Mouse (Mus musculus): ENCODE measurements at regions not wholly inside any gene's neighbourhood (a gene's known extent, or its start where the extent isn't known, plus 50 kb on each side); places are given as distances from the start of the nearest gene placed in this dataset.
"Not testable (repeated sequence)": the region's sequence is repeated elsewhere in the genome, so short reads cannot be mapped to it uniquely, and the experiment has no call there.

- 72% methylated on average over 1 of the region's 1 CpGs for WGBS
- Histone ChIP-seq H3K9me3 (ENCODE audit: control insufficient read depth, low read length) (no peaks in the 10 kb centered on the region), H3K27me3 (ENCODE audit: control insufficient read depth, insufficient read depth, low read length) (no peaks in the 10 kb centered on the region), H3K4me2 (replicated peaks; ENCODE audit: low read depth, low read length) (no peak overlapping the region), H3K4me3 (ENCODE audit: low read length) (no peak overlapping the region), H3K9ac (ENCODE audit: low read depth, low read length) (no peak overlapping the region), H3K36me3 (ENCODE audit: control insufficient read depth, insufficient read depth, low read length) (no peaks in the 10 kb centered on the region), H3K4me1 (ENCODE audit: control insufficient read depth, insufficient read depth, low read length) (no peaks in the 10 kb centered on the region), H3K27ac (ENCODE audit: low read depth, low read length) (no peak overlapping the region)
- ATAC-seq (ENCODE audit: low FRiP score, low TSS enrichment): no peak
These were observed 205.0 kb upstream of the Hsf2 start for GRCm38 (mm10) chr10:57281220-57281619.

GRCm38 (mm10) chr10:57282896-57283295 is 203.3 kb upstream of the Hsf2 start:
- H3K36me3 ChIP-seq (ENCODE audit: control insufficient read depth, insufficient read depth, low read length): no peaks in the 10 kb centered on the region
- H3K4me3 ChIP-seq (ENCODE audit: low read length): no peak overlapping the region
- no peaks in the 10 kb centered on the region for H3K27me3 ChIP-seq (ENCODE audit: control insufficient read depth, insufficient read depth, low read length)
- 71% methylated on average over 5 of the region's 5 CpGs for WGBS
- no peaks in the 10 kb centered on the region for H3K9me3 ChIP-seq (ENCODE audit: control insufficient read depth, low read length)
- ATAC-seq (ENCODE audit: low FRiP score, low TSS enrichment): no peak
- no peaks in the 10 kb centered on the region for H3K4me1 ChIP-seq (ENCODE audit: control insufficient read depth, insufficient read depth, low read length)
- no peak overlapping the region for H3K4me2 ChIP-seq (replicated peaks; ENCODE audit: low read depth, low read length)
- no peak overlapping the region for H3K9ac ChIP-seq (ENCODE audit: low read depth, low read length)
- no peak overlapping the region for H3K27ac ChIP-seq (ENCODE audit: low read depth, low read length)

GRCm38 (mm10) chr10:57291596-57291995 is 194.6 kb upstream of the Hsf2 start:
- Histone ChIP-seq H3K9me3 (ENCODE audit: control insufficient read depth, low read length) (no peaks in the 10 kb centered on the region), H3K36me3 (ENCODE audit: control insufficient read depth, insufficient read depth, low read length) (no peaks in the 10 kb centered on the region), H3K9ac (ENCODE audit: low read depth, low read length) (no peak overlapping the region), H3K4me2 (replicated peaks; ENCODE audit: low read depth, low read length) (no peak overlapping the region), H3K4me3 (ENCODE audit: low read length) (no peak overlapping the region), H3K27ac (ENCODE audit: low read depth, low read length) (no peak overlapping the region), H3K27me3 (ENCODE audit: control insufficient read depth, insufficient read depth, low read length) (no peaks in the 10 kb centered on the region), H3K4me1 (ENCODE audit: control insufficient read depth, insufficient read depth, low read length) (no peaks in the 10 kb centered on the region)
- whole genome bisulfite sequencing: 92% methylated on average over 10 of the region's 10 CpGs
- ATAC-seq (ENCODE audit: low FRiP score, low TSS enrichment): no peak

GRCm38 (mm10) chr10:57313799-57314198 is 172.4 kb upstream of the Hsf2 start:
- no peak overlapping the region for H3K9ac ChIP-seq (ENCODE audit: low read depth, low read length)
- no peak overlapping the region for H3K27ac ChIP-seq (ENCODE audit: low read depth, low read length)
- no peak for ATAC-seq (ENCODE audit: low FRiP score, low TSS enrichment)
- H3K27me3 ChIP-seq (ENCODE audit: control insufficient read depth, insufficient read depth, low read length): no peaks in the 10 kb centered on the region
- no peaks in the 10 kb centered on the region for H3K9me3 ChIP-seq (ENCODE audit: control insufficient read depth, low read length)
- no peak overlapping the region for H3K4me2 ChIP-seq (replicated peaks; ENCODE audit: low read depth, low read length)
- no peak overlapping the region for H3K4me3 ChIP-seq (ENCODE audit: low read length)
- H3K36me3 ChIP-seq (ENCODE audit: control insufficient read depth, insufficient read depth, low read length): no peaks in the 10 kb centered on the region
- H3K4me1 ChIP-seq (ENCODE audit: control insufficient read depth, insufficient read depth, low read length): no peaks in the 10 kb centered on the region
- whole genome bisulfite sequencing: 75% methylated on average over 3 of the region's 3 CpGs

- H3K4me3 ChIP-seq (ENCODE audit: low read length): no peak overlapping the region
- H3K27me3 ChIP-seq (ENCODE audit: control insufficient read depth, insufficient read depth, low read length): no peaks in the 10 kb centered on the region
- no peak overlapping the region for H3K4me2 ChIP-seq (replicated peaks; ENCODE audit: low read depth, low read length)
- H3K9me3 ChIP-seq (ENCODE audit: control insufficient read depth, low read length): no peaks in the 10 kb centered on the region
- H3K9ac ChIP-seq (ENCODE audit: low read depth, low read length): no peak overlapping the region
- H3K36me3 ChIP-seq (ENCODE audit: control insufficient read depth, insufficient read depth, low read length): no peaks in the 10 kb centered on the region
- no peaks in the 10 kb centered on the region for H3K4me1 ChIP-seq (ENCODE audit: control insufficient read depth, insufficient read depth, low read length)
- ATAC-seq (ENCODE audit: low FRiP score, low TSS enrichment): no peak
- H3K27ac ChIP-seq (ENCODE audit: low read depth, low read length): no peak overlapping the region
These were observed 169.1 kb upstream of the Hsf2 start for GRCm38 (mm10) chr10:57317067-57317466.

GRCm38 (mm10) chr10:57319171-57319570 is 167.0 kb upstream of the Hsf2 start:
- H3K4me2 ChIP-seq (replicated peaks; ENCODE audit: low read depth, low read length): no peak overlapping the region
- WGBS: 53% methylated on average over 2 of the region's 2 CpGs
- no peak overlapping the region for H3K4me3 ChIP-seq (ENCODE audit: low read length)
- H3K27ac ChIP-seq (ENCODE audit: low read depth, low read length): no peak overlapping the region
- no peak overlapping the region for H3K9ac ChIP-seq (ENCODE audit: low read depth, low read length)
- H3K9me3 ChIP-seq (ENCODE audit: control insufficient read depth, low read length): no peaks in the 10 kb centered on the region
- no peaks in the 10 kb centered on the region for H3K27me3 ChIP-seq (ENCODE audit: control insufficient read depth, insufficient read depth, low read length)
- ATAC-seq (ENCODE audit: low FRiP score, low TSS enrichment): no peak
- H3K36me3 ChIP-seq (ENCODE audit: control insufficient read depth, insufficient read depth, low read length): no peaks in the 10 kb centered on the region
- no peaks in the 10 kb centered on the region for H3K4me1 ChIP-seq (ENCODE audit: control insufficient read depth, insufficient read depth, low read length)

- H3K4me3 ChIP-seq (ENCODE audit: low read length): no peak overlapping the region
- ATAC-seq (ENCODE audit: low FRiP score, low TSS enrichment): no peak
- no peak overlapping the region for H3K9ac ChIP-seq (ENCODE audit: low read depth, low read length)
- no peaks in the 10 kb centered on the region for H3K36me3 ChIP-seq (ENCODE audit: control insufficient read depth, insufficient read depth, low read length)
- H3K4me1 ChIP-seq (ENCODE audit: control insufficient read depth, insufficient read depth, low read length): no peaks in the 10 kb centered on the region
- H3K4me2 ChIP-seq (replicated peaks; ENCODE audit: low read depth, low read length): no peak overlapping the region
- 81% methylated on average over 2 of the region's 2 CpGs for WGBS
- no peak overlapping the region for H3K27ac ChIP-seq (ENCODE audit: low read depth, low read length)
- no peaks in the 10 kb centered on the region for H3K9me3 ChIP-seq (ENCODE audit: control insufficient read depth, low read length)
- no peaks in the 10 kb centered on the region for H3K27me3 ChIP-seq (ENCODE audit: control insufficient read depth, insufficient read depth, low read length)
These were observed 163.3 kb upstream of the Hsf2 start for GRCm38 (mm10) chr10:57322717-57323424.

GRCm38 (mm10) chr10:57324226-57324625 is 162.0 kb upstream of the Hsf2 start:
- Histone ChIP-seq H3K9ac (ENCODE audit: low read depth, low read length) (no peak overlapping the region), H3K9me3 (ENCODE audit: control insufficient read depth, low read length) (no peaks in the 10 kb centered on the region)
- ATAC-seq (ENCODE audit: low FRiP score, low TSS enrichment): no peak

GRCm38 (mm10) chr10:57362781-57363180 is 123.4 kb upstream of the Hsf2 start:
- ATAC-seq (ENCODE audit: low FRiP score, low TSS enrichment); H3K27ac ChIP-seq (ENCODE audit: low read depth, low read length); H3K4me1 ChIP-seq (ENCODE audit: control insufficient read depth, insufficient read depth, low read length); H3K36me3 ChIP-seq (ENCODE audit: control insufficient read depth, insufficient read depth, low read length); H3K4me2 ChIP-seq (replicated peaks; ENCODE audit: low read depth, low read length); H3K9me3 ChIP-seq (ENCODE audit: control insufficient read depth, low read length); H3K4me3 ChIP-seq (ENCODE audit: low read length); H3K9ac ChIP-seq (ENCODE audit: low read depth, low read length); H3K27me3 ChIP-seq (ENCODE audit: control insufficient read depth, insufficient read depth, low read length): not testable (repeated sequence)
- 100% methylated on average over 1 of the region's 1 CpGs for WGBS

More at GRCm38 (mm10) chr10:57324226-57324625, 162.0 kb upstream of the Hsf2 start:
- Histone ChIP-seq H3K4me3 (ENCODE audit: low read length) (no peak overlapping the region), H3K27me3 (ENCODE audit: control insufficient read depth, insufficient read depth, low read length) (no peaks in the 10 kb centered on the region), H3K4me1 (ENCODE audit: control insufficient read depth, insufficient read depth, low read length) (no peaks in the 10 kb centered on the region), H3K4me2 (replicated peaks; ENCODE audit: low read depth, low read length) (no peak overlapping the region), H3K27ac (ENCODE audit: low read depth, low read length) (no peak overlapping the region), H3K36me3 (ENCODE audit: control insufficient read depth, insufficient read depth, low read length) (no peaks in the 10 kb centered on the region)
- 72% methylated on average over 1 of the region's 1 CpGs for WGBS

All from kidney, embryonic 14.5 days (tissue).